Comparison of ENCODE assay signal across 9 mouse cellular contexts in the genomic region with DNA sequence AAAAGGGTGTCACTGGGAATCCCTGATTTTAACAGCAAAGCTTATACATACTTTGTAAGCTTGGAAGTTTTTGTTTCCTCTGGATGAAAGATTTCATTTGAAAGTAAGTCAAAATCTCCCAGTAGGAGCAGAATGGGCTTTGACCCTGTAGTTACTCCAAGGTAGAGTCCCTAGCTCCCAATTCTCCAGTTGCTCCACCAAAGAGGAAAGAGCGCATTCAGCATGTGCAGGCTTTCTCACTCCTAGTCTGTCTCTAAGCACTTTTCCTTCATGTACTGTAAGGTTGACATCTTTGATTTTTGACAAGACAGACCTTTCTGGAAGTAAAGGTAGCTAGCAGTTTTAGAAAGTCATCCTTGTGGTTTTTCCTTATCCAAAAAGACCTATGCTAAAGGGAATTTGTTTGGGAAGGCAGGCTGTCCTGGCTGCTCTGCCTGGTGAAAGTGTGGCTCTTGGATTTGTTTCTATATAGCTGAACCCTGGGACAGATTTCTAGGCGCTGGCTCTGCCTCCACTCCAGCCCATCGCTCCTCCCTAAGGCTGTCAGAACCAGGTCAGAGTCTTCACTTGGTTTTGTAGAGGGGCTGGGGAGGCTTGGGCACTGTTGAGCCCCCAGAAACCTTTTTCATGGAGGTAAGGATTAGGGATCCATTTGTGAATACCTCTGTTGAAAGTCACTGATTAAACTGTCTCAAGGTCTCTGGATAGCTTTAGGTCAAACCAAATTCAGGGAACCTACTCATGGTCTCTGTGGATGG. TPM values are rescaled to one million over a fixed set of nuclear protein-coding genes. Genes with fewer than 3 reads are reported as not detected.
DNase-seq lines count a peak whose midpoint lies in the region; ATAC-seq and TF ChIP-seq lines count a peak whose summit lies in the region.
"Had no signal": no experiment of that assay in that cellular context is flagged by ENCODE, and none has a peak within 500 bp of the region (broad histone marks: within the 10 kb centered on the region; RNA-seq: fewer than 3 reads in every experiment).

No protein-coding gene starts in this region.

- peak overlapping the region; percentile 93 for H3K27ac ChIP-seq in CH12.LX (ENCODE audit: insufficient read depth, low read depth)
- H3K27ac ChIP-seq in forebrain, embryonic 13.5 days = peak overlapping the region; percentile 25
- H3K27ac ChIP-seq in limb, embryonic 15.5 days = peak overlapping the region; percentile 95
- H3K27ac ChIP-seq in small intestine, adult 2 months (ENCODE audit: insufficient read depth, low read depth, low read length) = peak overlapping the region; percentile 99

- WGBS in forebrain, embryonic 13.5 days = 85% methylated on average over 3 of the region's 3 CpGs
- WGBS in limb, embryonic 15.5 days = 78% methylated on average over 3 of the region's 3 CpGs
- 45% methylated on average over 3 of the region's 3 CpGs for WGBS in small intestine, adult 2 months

- dilution Hi-C loops in CH12.LX (cut with MboI; ENCODE audit: extremely low pct_ligation_motif_present, extremely low pct_unique_long_range_greater_than_20kb, low sequenced_read_pairs) = no loop called here

- peak overlapping the region; percentile 61; the same call in 1 of the 2 replicates for H3K9ac ChIP-seq in CH12.LX (ENCODE audit: insufficient read depth, low read depth)
- H3K9ac ChIP-seq in forebrain, embryonic 13.5 days = peak overlapping the region; percentile 58
- no peak overlapping the region for H3K9ac ChIP-seq in limb, embryonic 15.5 days

- in situ Hi-C loops in CH12.LX (cut with MboI; ENCODE audit: low pct_ligation_motif_present, low pct_unique_long_range_greater_than_20kb, low sequenced_read_pairs) = no loop called here

- no peaks in the 10 kb centered on the region for H3K27me3 ChIP-seq in CH12.LX (replicated peaks)
- H3K27me3 ChIP-seq in forebrain, embryonic 13.5 days = no peaks in the 10 kb centered on the region
- H3K27me3 ChIP-seq in limb, embryonic 15.5 days = no peaks in the 10 kb centered on the region
- no peaks in the 10 kb centered on the region for H3K27me3 ChIP-seq in small intestine, adult 2 months (ENCODE audit: control insufficient read depth, insufficient read depth, low read length)
- H3K27me3 ChIP-seq: Patski had no signal

- TF ChIP-seq POLR2A in CH12.LX (IDR thresholded peaks at IDR 0.05; ENCODE audit: low read depth, low read length) = no peak
- 0 out of 2 replicates have a peak, but pooled peaks have one; percentile 9 for TF ChIP-seq POLR2A in small intestine, adult 2 months (IDR thresholded peaks at IDR 0.05; ENCODE audit: low read depth, low read length)

- DNase-seq in gastrocnemius, postnatal 14 days = peak; percentile 17
- DNase-seq in gastrocnemius, adult 8-10 months (ENCODE audit: low spot score in 2 of 2) = no peak
- DNase-seq in CH12.LX (ENCODE audit: extremely low read depth) = no peak
- DNase-seq in layer of hippocampus, postnatal 36 days = no peak
- DNase-seq in right cerebral cortex, postnatal 4 days = no peak

- TF ChIP-seq CTCF in CH12.LX (conservative IDR thresholded peaks at IDR 0.05 in 1 of 2, IDR thresholded peaks at IDR 0.05 in 1 of 2; ENCODE audit: low read depth in 2 of 2, low read length in 2 of 2) = no peak
- TF ChIP-seq CTCF in small intestine, adult 2 months (IDR thresholded peaks at IDR 0.05; ENCODE audit: extremely low read depth, insufficient read length, insufficient replicate concordance, low read depth, low read length) = no peak

- H3K36me3 ChIP-seq in CH12.LX (replicated peaks in 1 of 2; ENCODE audit: control insufficient read depth in 1 of 2, insufficient read depth in 1 of 2, low read length in 1 of 2) = peaks cover 0 to 27% of the 10 kb centered on the region in 2 experiments
- H3K36me3 ChIP-seq in forebrain, embryonic 13.5 days (ENCODE audit: poor library complexity, severe bottlenecking) = 0 out of 2 replicates have a peak, but pooled peaks cover 5% of the 10 kb centered on the region
- no peaks in the 10 kb centered on the region for H3K36me3 ChIP-seq in limb, embryonic 15.5 days
- no peaks in the 10 kb centered on the region; the same call in 1 of the 2 replicates for H3K36me3 ChIP-seq in small intestine, adult 2 months (ENCODE audit: control insufficient read depth, insufficient read depth, low read length)

- H3K9me3 ChIP-seq in CH12.LX (replicated peaks; ENCODE audit: low read length) = no peaks in the 10 kb centered on the region
- no peaks in the 10 kb centered on the region for H3K9me3 ChIP-seq in forebrain, embryonic 13.5 days (replicated peaks)
- no peaks in the 10 kb centered on the region for H3K9me3 ChIP-seq in limb, embryonic 15.5 days

- TF ChIP-seq RAD21 in CH12.LX (IDR thresholded peaks at IDR 0.05; ENCODE audit: low read depth, low read length) = no peak

- peaks cover 11 to 48% of the 10 kb centered on the region in 2 experiments for H3K4me1 ChIP-seq in CH12.LX (ENCODE audit: control insufficient read depth in 1 of 2, insufficient read depth in 2 of 2)
- H3K4me1 ChIP-seq in forebrain, embryonic 13.5 days = peaks cover 32% of the 10 kb centered on the region
- H3K4me1 ChIP-seq in limb, embryonic 15.5 days = peaks cover 32% of the 10 kb centered on the region
- H3K4me1 ChIP-seq in small intestine, adult 2 months (ENCODE audit: control insufficient read depth, insufficient read depth, insufficient read length, low read length) = peaks cover 34% of the 10 kb centered on the region

- peak overlapping the region in 1 of 3 experiments; percentile 6 for H3K4me3 ChIP-seq in CH12.LX (replicated peaks in 1 of 3; ENCODE audit: low read depth in 2 of 3, low read length in 2 of 3, poor library complexity in 1 of 3)
- peak overlapping the region; percentile 12 for H3K4me3 ChIP-seq in forebrain, embryonic 13.5 days
- H3K4me3 ChIP-seq in limb, embryonic 15.5 days = peak overlapping the region; percentile 18; the same call in 1 of the 2 replicates
- H3K4me3 ChIP-seq in small intestine, adult 2 months (ENCODE audit: low read depth, low read length) = no peak overlapping the region

- intact Hi-C loops in gastrocnemius, postnatal 14 days (cut with DNase I; ENCODE audit: low total_unique reads) = no loop called here

- peaks cover 51% of the 10 kb centered on the region for H3K79me2 ChIP-seq in CH12.LX (replicated peaks; ENCODE audit: control insufficient read depth, extremely low read depth, insufficient read depth, poor library complexity, severe bottlenecking)

- no peak for TF ChIP-seq EP300 in CH12.LX (IDR thresholded peaks at IDR 0.05; ENCODE audit: low read length)

- peak overlapping the region; percentile 69; the same call in 1 of the 2 replicates for H3K4me2 ChIP-seq in CH12.LX (ENCODE audit: insufficient read depth, low read depth, poor library complexity, severe bottlenecking)
- peak overlapping the region; percentile 30 for H3K4me2 ChIP-seq in forebrain, embryonic 13.5 days
- peak overlapping the region; percentile 34 for H3K4me2 ChIP-seq in limb, embryonic 15.5 days

- ATAC-seq in forebrain, embryonic 13.5 days = no peak
- no peak for ATAC-seq in limb, embryonic 15.5 days (ENCODE audit: insufficient number of reproducible peaks, low FRiP score, low TSS enrichment, low read depth)
- ATAC-seq: Patski had no signal

TF ChIP-seq in CH12.LX, 34 proteins besides CTCF, POLR2A, EP300 and RAD21:
- TF ChIP-seq MEF2A (IDR thresholded peaks at IDR 0.05; ENCODE audit: borderline replicate concordance, low read depth, low read length) (no peak), SMC3 (IDR thresholded peaks at IDR 0.05; ENCODE audit: low read depth, low read length) (no peak), ZNF384 (IDR thresholded peaks at IDR 0.05; ENCODE audit: low read depth, low read length) (no peak), MYC (IDR thresholded peaks at IDR 0.05; ENCODE audit: low read depth, low read length) (no peak), PAX5 (IDR thresholded peaks at IDR 0.05; ENCODE audit: low read length) (no peak), BHLHE40 (IDR thresholded peaks at IDR 0.05; ENCODE audit: low read depth, low read length) (no peak), UBTF (IDR thresholded peaks at IDR 0.05; ENCODE audit: low read depth, low read length) (no peak), JUND (conservative IDR thresholded peaks at IDR 0.05; ENCODE audit: low read depth, low read length) (no peak), HCFC1 (IDR thresholded peaks at IDR 0.05; ENCODE audit: low read depth, low read length) (no peak)

RNA-seq across cellular contexts. Expression of a gene that starts 3.8 kb away (rescaled TPM):
- total RNA-seq in gastrocnemius, postnatal 14 days (2021) = 10 to 100 TPM; 27.9 to 28.5 TPM
- 10 to 100 TPM; 23.1 to 28.9 (median 26.7) TPM for total RNA-seq in gastrocnemius, adult 8-10 months (2022)
- total RNA-seq in CH12.LX (2012; rRNA removed) = 26.8 and 30.4 TPM in 2 replicates
- 9.0 and 10.0 TPM in 2 replicates for total RNA-seq in CH12.LX (2014; rRNA removed)
- 34.0 and 44.2 TPM in 2 replicates for polyA plus RNA-seq in CH12.LX (2012; ENCODE audit: insufficient read length, low read depth)
- polyA plus RNA-seq in forebrain, embryonic 13.5 days (2015; fragmentation: Nextera tagmentation; extraction: Ambion mirVana) = 19.5 and 20.5 TPM in 2 replicates
- 12.3 and 14.1 TPM in 2 replicates for polyA plus RNA-seq in limb, embryonic 15.5 days (2015; fragmentation: Nextera tagmentation; extraction: Ambion mirVana)
- 23.3 and 60.6 TPM in 2 replicates for polyA plus RNA-seq in small intestine, adult 2 months (2012; rRNA removed)
- 10 to 100 TPM; 54.7 to 60.4 TPM for total RNA-seq in layer of hippocampus, postnatal 36 days (2021)

RNA-seq across cellular contexts. Expression of a gene that starts 16.9 kb away (rescaled TPM):
- 10 to 100 TPM; 30.0 to 37.9 TPM for total RNA-seq in gastrocnemius, postnatal 14 days (2021)
- total RNA-seq in gastrocnemius, adult 8-10 months (2022) = 10 to 100 TPM; 25.0 to 30.6 (median 26.9) TPM
- total RNA-seq in CH12.LX (2012; rRNA removed) = 146 and 181 TPM in 2 replicates
- total RNA-seq in CH12.LX (2014; rRNA removed) = 160 and 170 TPM in 2 replicates
- polyA plus RNA-seq in CH12.LX (2012; ENCODE audit: insufficient read length, low read depth) = 271 and 298 TPM in 2 replicates
- polyA plus RNA-seq in forebrain, embryonic 13.5 days (2015; fragmentation: Nextera tagmentation; extraction: Ambion mirVana) = 355 and 370 TPM in 2 replicates
- 282 and 287 TPM in 2 replicates for polyA plus RNA-seq in limb, embryonic 15.5 days (2015; fragmentation: Nextera tagmentation; extraction: Ambion mirVana)
- 9.8 and 15.0 TPM in 2 replicates for polyA plus RNA-seq in small intestine, adult 2 months (2012; rRNA removed)
- 10 to 100 TPM; 88.7 to 97.5 TPM for total RNA-seq in layer of hippocampus, postnatal 36 days (2021)

RNA-seq across cellular contexts. Expression of a gene that starts 48.1 kb away (rescaled TPM):
- total RNA-seq in gastrocnemius, postnatal 14 days (2021) = 10 to 100 TPM; 23.2 to 28.7 TPM
- total RNA-seq in gastrocnemius, adult 8-10 months (2022) = 10 to 100 TPM; 54.7 to 73.2 (median 60.1) TPM
- total RNA-seq in CH12.LX (2012; rRNA removed) (89.1 and 97.8 TPM in 2 replicates), CH12.LX (2014; rRNA removed) (28.8 and 30.9 TPM in 2 replicates)
- 48.9 and 54.4 TPM in 2 replicates for polyA plus RNA-seq in CH12.LX (2012; ENCODE audit: insufficient read length, low read depth)
- polyA plus RNA-seq in forebrain, embryonic 13.5 days (2015; fragmentation: Nextera tagmentation; extraction: Ambion mirVana) = 55.7 and 56.4 TPM in 2 replicates
- polyA plus RNA-seq in limb, embryonic 15.5 days (2015; fragmentation: Nextera tagmentation; extraction: Ambion mirVana) = 36.6 and 39.2 TPM in 2 replicates
- 156 and 330 TPM in 2 replicates for polyA plus RNA-seq in small intestine, adult 2 months (2012; rRNA removed)
- total RNA-seq in layer of hippocampus, postnatal 36 days (2021) = 10 to 100 TPM; 61.4 to 77.2 TPM

Comparison
In these comparisons a context has a peak if more than half of its experiments do, and no peak if none do; other contexts are left out.
1. H3K27ac ChIP-seq: peak in every context shown above with its lines; median percentile 99 in small intestine, adult 2 months; 95 in limb, embryonic 15.5 days; 93 in CH12.LX; 25 in forebrain, embryonic 13.5 days.